Mouse (Mus musculus) kidney, embryonic 15.5 days (tissue): ENCODE measurements around the gene Kifc1. TPM values are rescaled to one million over a fixed set of nuclear protein-coding genes. Genes with fewer than 3 reads are reported as not detected.

Source experiments
- ATAC-seq: fragments of 200-750 bp; cut with Nextera tagmentation; replicated peaks from 2 replicates; pipeline ENCODE4 v1.8.0; 2017; ENCODE audit warnings: moderate TSS enrichment; ENCODE audit not compliant: low FRiP score
- H3K27ac ChIP-seq: fragments of 300-500 bp; sonication (generic); 2 replicates; pipeline ENCODE4 v1.5.1; 2015; ENCODE audit warnings: mild to moderate bottlenecking, inconsistent platforms
- H3K27me3 ChIP-seq: fragments of 300-500 bp; sonication (generic); 2 replicates; pipeline ENCODE4 v1.6.1; 2015; ENCODE audit warnings: inconsistent platforms
- H3K36me3 ChIP-seq: fragments of 300-500 bp; sonication (generic); 2 replicates; pipeline ENCODE4 v1.6.1; 2015; ENCODE audit warnings: inconsistent platforms
- H3K4me1 ChIP-seq: fragments of 300-500 bp; sonication (generic); 2 replicates; pipeline ENCODE4 v1.6.1; 2015; ENCODE audit warnings: inconsistent platforms
- H3K4me2 ChIP-seq: fragments of 300-500 bp; sonication (generic); 2 replicates; pipeline ENCODE4 v1.6.1; 2015; ENCODE audit warnings: moderate library complexity, mild to moderate bottlenecking, inconsistent platforms
- H3K4me3 ChIP-seq: fragments of 300-500 bp; sonication (generic); replicated peaks from 2 replicates; pipeline ENCODE4 v1.5.1; 2015; ENCODE audit warnings: mild to moderate bottlenecking, inconsistent platforms
- H3K9ac ChIP-seq: fragments of 300-500 bp; sonication (generic); 2 replicates; pipeline ENCODE4 v1.6.1; 2015; ENCODE audit warnings: mild to moderate bottlenecking, inconsistent platforms
- H3K9me3 ChIP-seq: fragments of 300-500 bp; sonication (generic); replicated peaks from 2 replicates; pipeline ENCODE4 v1.6.1; 2016; ENCODE audit warnings: inconsistent platforms
- WGBS: fragments of 180-500 bp; shearing (Covaris S2); methylation state at CpG from one replicate; pipeline ENCODE4 v1.1.7; 2015; ENCODE audit warnings: mixed read lengths; 5-methylcytosine and 5-hydroxymethylcytosine counted together
- polyA plus RNA-seq: library from polyadenylated mRNA; unstranded; fragments of >200 nt; fragmentation: Nextera tagmentation; extraction: Ambion mirVana; gene quantifications from 2 replicates; pipeline ENCODE4 v1.2.1, GENCODE M21; 2015

Kifc1 gene
- polyA plus RNA-seq, 1 experiment from 2014 or later: 8.2 TPM

DNA sequence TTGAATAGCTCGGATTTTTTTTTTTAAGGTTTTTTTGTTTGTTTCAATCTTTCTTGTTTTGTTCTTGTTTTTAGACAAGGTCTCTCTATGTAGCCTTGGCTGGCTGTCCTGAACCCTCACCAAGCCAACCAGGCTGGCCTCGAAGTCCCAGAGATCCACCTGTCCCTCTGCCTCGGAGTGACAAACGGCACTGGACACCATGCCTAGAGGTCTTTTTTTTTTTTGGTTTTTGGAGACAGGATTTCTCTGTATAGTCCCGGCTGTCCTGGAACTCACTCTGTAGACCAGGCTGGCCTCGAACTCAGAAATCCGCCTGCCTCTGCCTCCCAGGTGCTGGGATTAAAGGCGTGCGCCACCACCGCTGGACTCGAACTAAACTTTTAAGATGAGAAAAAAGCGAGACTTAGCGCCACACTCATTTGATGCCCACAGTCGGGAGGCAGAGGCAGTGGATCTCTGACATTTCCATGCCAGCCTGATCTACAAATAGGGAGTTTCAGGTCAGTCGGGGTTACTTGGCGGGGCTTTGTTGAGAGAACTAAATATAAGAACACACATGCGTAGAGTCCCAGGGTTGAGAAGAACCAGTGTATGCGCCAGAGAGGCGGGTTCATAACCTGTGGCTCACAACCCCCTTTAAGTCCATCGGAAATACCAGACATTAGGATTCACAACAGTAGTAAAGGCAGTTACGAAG is 37.9 kb upstream of the Kifc1 start:
- Histone ChIP-seq H3K9me3 (no peaks in the 10 kb centered on the region), H3K27ac (no peak overlapping the region), H3K4me2 (peak overlapping the region; percentile 99), H3K9ac (peak overlapping the region; percentile 90), H3K4me3 (peak overlapping the region; percentile 87), H3K36me3 (peaks cover 28% of the 10 kb centered on the region), H3K4me1 (peaks cover 24% of the 10 kb centered on the region), H3K27me3 (no peaks in the 10 kb centered on the region)
- no peak for ATAC-seq
- 61% methylated on average over 21 of the region's 21 CpGs for WGBS

DNA sequence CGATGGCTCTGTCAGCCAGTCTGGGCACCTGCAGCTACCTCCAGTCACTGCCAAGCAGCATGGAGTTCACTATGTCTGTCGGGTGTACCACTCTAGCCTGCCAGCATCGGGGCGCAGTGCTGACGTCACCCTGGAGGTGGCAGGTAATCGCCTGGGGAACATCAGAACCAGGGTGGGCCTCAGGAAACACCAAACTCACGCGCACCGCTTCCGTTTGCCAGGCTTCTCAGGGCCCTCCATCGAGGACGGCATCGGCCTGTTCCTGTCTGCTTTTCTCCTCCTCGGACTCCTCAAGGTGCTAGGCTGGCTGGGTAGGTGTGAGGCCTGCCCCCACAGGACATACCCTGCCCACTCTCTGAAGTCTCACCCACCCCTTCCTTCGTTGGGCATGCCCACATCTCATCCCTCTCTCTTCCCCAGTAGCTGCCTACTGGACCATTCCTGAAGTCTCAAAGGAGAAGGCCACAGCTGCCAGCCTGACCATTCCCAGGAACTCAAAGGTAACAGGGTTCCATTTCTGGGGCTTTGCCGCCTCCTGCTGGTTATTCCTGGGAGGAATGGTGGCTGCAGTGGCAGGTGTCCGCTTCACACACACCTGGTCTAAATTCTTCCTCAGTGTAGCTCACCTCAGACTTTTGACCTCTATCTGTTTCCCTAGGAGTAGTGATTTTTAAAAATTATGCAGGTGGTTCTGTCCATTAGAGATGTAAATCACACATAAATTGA is 35.9 kb upstream of the Kifc1 start:
- Histone ChIP-seq H3K27ac (no peak overlapping the region), H3K4me3 (no peak overlapping the region), H3K4me1 (peaks cover 26% of the 10 kb centered on the region), H3K36me3 (peaks cover 13% of the 10 kb centered on the region), H3K9ac (no peak overlapping the region), H3K4me2 (no peak overlapping the region), H3K9me3 (no peaks in the 10 kb centered on the region), H3K27me3 (no peaks in the 10 kb centered on the region)
- no peak for ATAC-seq
- WGBS: 79% methylated on average over 17 of the region's 17 CpGs

- no peak overlapping the region for H3K4me3 ChIP-seq
- no peaks in the 10 kb centered on the region for H3K9me3 ChIP-seq
- no peak overlapping the region for H3K9ac ChIP-seq
- 85% methylated on average over 21 of the region's 21 CpGs for WGBS
- H3K4me2 ChIP-seq: no peak overlapping the region
- no peak for ATAC-seq
- peaks cover 13% of the 10 kb centered on the region for H3K36me3 ChIP-seq
- no peak overlapping the region for H3K27ac ChIP-seq
- H3K27me3 ChIP-seq: no peaks in the 10 kb centered on the region
- H3K4me1 ChIP-seq: peaks cover 25% of the 10 kb centered on the region
These were observed 35.1 kb upstream of the Kifc1 start for GRCm38 (mm10) chr17:33925406-33926116.

DNA sequence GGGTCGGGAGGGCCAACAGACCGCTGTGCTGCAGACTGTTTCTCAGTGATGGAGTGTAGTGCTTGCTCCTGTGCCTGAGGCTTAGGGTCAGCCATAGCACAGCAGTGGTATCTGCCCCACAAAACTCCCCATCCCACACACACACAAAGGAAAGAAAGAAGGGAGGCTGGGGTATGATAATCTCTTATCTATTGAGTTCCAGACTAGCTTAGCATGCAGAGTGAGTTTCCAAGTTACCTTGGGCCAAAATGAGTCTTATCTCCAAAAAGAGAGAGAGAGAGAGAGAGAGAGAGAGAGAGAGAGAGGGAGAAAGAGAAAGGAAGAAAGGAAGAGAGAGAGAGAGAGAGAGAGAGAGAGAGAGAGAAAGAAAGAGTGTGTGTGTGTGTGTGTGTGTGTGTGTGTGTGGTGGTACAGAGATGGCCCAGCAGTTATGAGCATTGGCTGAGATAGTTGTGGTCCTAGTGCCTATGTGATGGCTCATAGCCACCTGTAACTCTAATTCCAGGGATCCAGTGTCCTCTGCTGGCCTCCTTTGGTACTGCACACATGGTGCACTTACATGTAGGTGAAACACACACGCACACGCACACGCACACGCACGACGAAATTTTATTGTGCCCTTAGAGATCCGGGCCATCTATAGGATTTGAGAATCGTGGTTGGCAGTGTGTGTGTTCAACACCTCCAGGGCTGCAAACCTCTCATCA is 34.3 kb upstream of the Kifc1 start:
- 89% methylated on average over 10 of the region's 10 CpGs for WGBS
- H3K36me3 ChIP-seq: peaks cover 13% of the 10 kb centered on the region
- no peaks in the 10 kb centered on the region for H3K27me3 ChIP-seq
- H3K9ac ChIP-seq: no peak overlapping the region
- peaks cover 31% of the 10 kb centered on the region for H3K4me1 ChIP-seq
- H3K4me2 ChIP-seq: no peak overlapping the region
- H3K4me3 ChIP-seq: no peak overlapping the region
- no peak for ATAC-seq
- H3K9me3 ChIP-seq: no peaks in the 10 kb centered on the region
- H3K27ac ChIP-seq: no peak overlapping the region

- WGBS: 81% methylated on average over 7 of the region's 7 CpGs
- Histone ChIP-seq H3K27me3 (no peaks in the 10 kb centered on the region), H3K4me1 (peaks cover 52% of the 10 kb centered on the region), H3K27ac (no peak overlapping the region), H3K4me3 (peak overlapping the region; percentile 75; the same call in 1 of the 2 replicates), H3K4me2 (peak overlapping the region; percentile 99), H3K36me3 (peaks cover 17% of the 10 kb centered on the region), H3K9ac (no peak overlapping the region), H3K9me3 (no peaks in the 10 kb centered on the region)
- no peak for ATAC-seq
These were observed 30.9 kb upstream of the Kifc1 start for GRCm38 (mm10) chr17:33921361-33921760.

DNA sequence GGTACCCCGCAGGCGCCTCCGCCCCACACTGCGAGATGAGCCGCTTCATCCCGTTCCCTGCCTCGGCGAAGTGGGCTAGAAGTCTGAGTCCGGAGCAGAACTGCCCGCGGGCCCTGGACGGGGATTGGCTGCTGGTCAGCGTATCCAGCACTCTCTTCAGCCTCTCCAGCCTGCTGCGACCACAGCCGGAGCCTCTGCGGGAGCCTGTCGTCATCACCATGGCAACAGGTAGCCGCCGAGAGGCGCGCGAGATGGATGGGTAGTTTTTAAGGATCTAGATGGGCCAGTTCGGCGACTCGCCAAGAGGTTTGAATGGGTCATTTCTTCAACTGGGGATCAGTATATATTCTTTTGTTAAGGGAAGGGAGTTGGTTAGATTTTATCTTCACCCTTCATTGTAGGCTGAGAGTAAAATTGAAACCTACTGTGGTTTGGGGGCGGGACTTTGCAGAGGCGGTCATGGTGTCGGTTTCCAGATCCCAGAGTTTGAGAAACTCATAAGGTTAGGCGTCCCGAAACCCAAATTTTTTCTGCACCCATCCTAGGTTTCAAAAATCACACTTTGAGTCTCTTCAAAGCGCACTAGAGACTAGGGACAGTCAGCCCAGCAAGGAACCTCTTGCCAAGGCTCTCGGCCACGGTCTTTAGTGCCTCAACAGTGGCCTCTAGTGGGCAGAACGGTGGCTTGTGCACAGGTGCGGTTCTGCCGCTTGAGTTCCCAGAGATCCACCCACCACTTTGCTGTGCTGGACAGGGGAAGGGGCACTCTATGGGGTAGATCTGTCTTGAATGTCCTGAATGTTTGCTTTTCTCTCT is 30.0 kb upstream of the Kifc1 start:
- peak overlapping the region; percentile 83 for H3K27ac ChIP-seq
- peak overlapping the region; percentile 75 for H3K4me3 ChIP-seq
- under 1% methylated on average over 36 of the region's 36 CpGs for WGBS
- ATAC-seq: peak; percentile 55
- peaks cover 11% of the 10 kb centered on the region for H3K36me3 ChIP-seq
- H3K9ac ChIP-seq: peak overlapping the region; percentile 76
- no peaks in the 10 kb centered on the region for H3K27me3 ChIP-seq
- no peaks in the 10 kb centered on the region for H3K9me3 ChIP-seq
- peaks cover 54% of the 10 kb centered on the region for H3K4me1 ChIP-seq
- H3K4me2 ChIP-seq: peak overlapping the region; percentile 99

DNA sequence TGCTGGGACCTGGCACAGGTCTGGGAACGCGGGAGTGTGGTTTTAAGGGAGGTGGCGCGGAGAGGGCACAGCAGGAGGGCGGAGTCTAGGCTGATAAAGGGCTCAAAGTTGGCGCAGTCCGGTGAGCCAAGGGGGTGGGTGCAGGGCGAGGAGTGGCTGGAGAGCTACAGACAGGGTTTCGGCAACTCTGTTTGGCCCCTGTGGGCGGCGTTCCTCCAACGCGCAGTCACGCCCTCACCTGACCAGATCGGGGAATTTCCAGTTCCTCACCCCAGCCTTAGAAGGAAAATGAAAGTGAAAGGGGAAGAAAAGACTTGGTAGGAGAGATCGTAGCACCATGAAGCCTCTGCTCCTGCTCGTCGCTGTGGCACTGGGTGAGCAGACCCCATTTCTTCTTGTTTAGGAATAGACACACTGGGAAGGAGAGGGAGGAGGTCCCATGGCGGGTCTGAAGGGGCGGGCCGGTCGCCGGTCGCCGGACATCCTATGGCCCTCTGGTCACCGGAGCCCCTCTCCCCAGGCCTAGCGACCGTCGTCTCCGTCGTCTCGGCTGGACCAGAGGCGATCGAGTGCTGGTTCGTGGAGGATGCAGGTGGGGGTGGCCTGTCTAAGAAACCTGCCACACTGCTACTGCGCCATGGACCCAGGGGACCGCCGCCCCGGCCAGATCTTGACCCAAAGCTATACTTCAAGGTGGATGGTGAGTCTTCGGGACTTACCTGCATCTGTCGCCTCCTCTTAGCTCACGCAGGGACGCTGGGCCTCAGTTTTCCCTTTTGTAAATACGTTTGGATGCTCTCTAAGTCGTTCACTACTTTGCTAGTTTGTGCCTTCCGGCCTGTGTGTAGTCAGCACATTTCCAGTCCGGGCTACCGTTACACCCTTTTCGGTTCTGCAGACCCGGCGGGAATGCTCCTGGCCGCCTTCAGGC is 29.2 kb upstream of the Kifc1 start:
- no peak for ATAC-seq
- Histone ChIP-seq H3K36me3 (peaks cover 16% of the 10 kb centered on the region), H3K9ac (peak overlapping the region; percentile 76), H3K4me3 (peak overlapping the region; percentile 75), H3K27ac (peak overlapping the region; percentile 83), H3K4me1 (peaks cover 62% of the 10 kb centered on the region), H3K4me2 (peak overlapping the region; percentile 99), H3K9me3 (no peaks in the 10 kb centered on the region), H3K27me3 (no peaks in the 10 kb centered on the region)
- WGBS: under 1% methylated on average over 52 of the region's 52 CpGs

GRCm38 (mm10) chr17:33918293-33919203 is 28.1 kb upstream of the Kifc1 start:
- H3K4me3 ChIP-seq: peak overlapping the region; percentile 75
- peak overlapping the region; percentile 83 for H3K27ac ChIP-seq
- no peak for ATAC-seq
- H3K9ac ChIP-seq: peak overlapping the region; percentile 76; the same call in 1 of the 2 replicates
- WGBS: 61% methylated on average over 37 of the region's 37 CpGs
- peaks cover 27% of the 10 kb centered on the region for H3K36me3 ChIP-seq
- no peaks in the 10 kb centered on the region for H3K9me3 ChIP-seq
- H3K4me1 ChIP-seq: peaks cover 62% of the 10 kb centered on the region
- no peaks in the 10 kb centered on the region for H3K27me3 ChIP-seq
- H3K4me2 ChIP-seq: peak overlapping the region; percentile 99

DNA sequence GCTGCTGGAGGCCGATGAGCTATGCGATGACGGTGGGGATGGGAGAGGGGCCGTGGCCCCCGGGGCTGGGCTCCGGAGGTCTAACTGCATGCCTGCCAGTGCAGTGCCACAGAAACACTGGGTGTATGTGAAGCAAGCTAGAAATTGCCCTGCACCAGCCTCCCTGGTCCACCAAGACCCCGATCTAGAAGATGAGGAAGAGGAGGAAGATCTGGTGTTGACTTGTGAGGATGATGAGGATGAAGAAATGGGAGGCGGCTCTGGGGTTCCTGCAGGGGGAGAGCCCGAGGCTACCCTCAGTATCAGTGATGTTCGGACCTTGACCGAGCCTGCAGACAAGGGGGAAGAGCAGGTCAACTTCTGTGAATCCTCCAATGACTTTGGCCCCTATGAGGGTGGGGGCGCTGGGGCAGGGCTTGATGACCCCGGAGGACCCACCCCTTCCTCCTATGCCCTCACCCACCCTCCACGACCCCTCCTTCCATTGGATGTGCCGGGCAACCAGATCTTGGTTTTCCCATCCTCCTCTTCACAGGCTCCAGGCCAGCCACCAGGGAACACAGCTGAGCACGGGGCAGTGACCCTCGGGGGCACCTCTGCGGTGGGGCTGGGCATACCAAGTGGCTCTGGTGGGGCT is 27.3 kb upstream of the Kifc1 start:
- ATAC-seq: no peak
- 0 out of 2 replicates have a peak overlapping the region, but pooled peaks have one; percentile 62 for H3K4me2 ChIP-seq
- no peaks in the 10 kb centered on the region for H3K9me3 ChIP-seq
- no peak overlapping the region for H3K27ac ChIP-seq
- peaks cover 33% of the 10 kb centered on the region for H3K36me3 ChIP-seq
- no peak overlapping the region for H3K9ac ChIP-seq
- peaks cover 62% of the 10 kb centered on the region for H3K4me1 ChIP-seq
- WGBS: 85% methylated on average over 18 of the region's 18 CpGs
- H3K4me3 ChIP-seq: no peak overlapping the region; the same call in 1 of the 2 replicates
- H3K27me3 ChIP-seq: no peaks in the 10 kb centered on the region
